Mouse (Mus musculus): ENCODE measurements around the gene Slc15a1.

GRCm38 (mm10) chr14:121473869-121474268 is 31.2 kb downstream of the Slc15a1 start:
- TF ChIP-seq POLR2A (IDR thresholded peaks at IDR 0.05; ENCODE audit: extremely low read depth, insufficient read depth, low read length) (no peak), CTCF (IDR thresholded peaks at IDR 0.05; ENCODE audit: low read depth, low read length) (no peak)

Data from liver, adult 2 months (tissue).